Mouse (Mus musculus) liver, embryonic 14.5 days (tissue): Measurements from ENCODE around the gene Cela3a.
A peak's percentile ranks its signal among the peaks of the same experiment; 100 is the strongest.

Source experiments
- CTCF ChIP-seq: IDR thresholded peaks from 2 replicates; pipeline ENCODE4 v1.5.1; 2016; ENCODE audit warnings: antibody characterized with exemption, low read depth, control low read depth
- EP300 ChIP-seq: IDR thresholded peaks from 2 replicates; pipeline ENCODE4 v1.6.1; 2016; ENCODE audit warnings: antibody characterized with exemption, low read depth

- TF ChIP-seq CTCF (peak; percentile 36), EP300 (no peak)
These were observed 32.8 kb downstream of the Cela3a start for GRCm38 (mm10) chr4:137376778-137377177.
